Mouse (Mus musculus) ovary, postnatal 36 days (tissue): ENCODE data around the gene Adamts18.

Source experiments
- DNase-seq: peaks from one replicate; pipeline ENCODE4 v3.0.0; 2022; ENCODE audit warnings: low spot score, mixed read lengths

Gene Adamts18

GRCm38 (mm10) chr8:113664544-113664943 is 184.0 kb downstream of the Adamts18 start:
- DNase-seq, result peak; percentile 77

- no peak for DNase-seq
These were observed 188.4 kb downstream of the Adamts18 start for GRCm38 (mm10) chr8:113660128-113660527.

GRCm38 (mm10) chr8:113656681-113657298 is 191.7 kb downstream of the Adamts18 start:
- no peak for DNase-seq

- no peak for DNase-seq
These were observed 192.4 kb downstream of the Adamts18 start for GRCm38 (mm10) chr8:113656154-113656553.

- no peak for DNase-seq
These were observed 195.4 kb downstream of the Adamts18 start for GRCm38 (mm10) chr8:113653151-113653550.

GRCm38 (mm10) chr8:113652450-113652849 is 196.1 kb downstream of the Adamts18 start:
- no peak for DNase-seq
